Mouse (Mus musculus): ENCODE measurements at regions not wholly inside any gene's neighbourhood (a gene's known extent, or its start where the extent isn't known, plus 50 kb on each side); places are given as distances from the start of the nearest gene placed in this dataset.

- peak in 1 of 2 experiments; percentile 11 for DNase-seq (ENCODE audit: low spot score in 2 of 2)
Observed at GRCm38 (mm10) chr6:25546441-25546840, 144.1 kb downstream of the Gpr37 start.

Measured in layer of hippocampus, adult 18-20 months (tissue).